Mouse (Mus musculus) midbrain, embryonic 15.5 days (tissue): ENCODE data around the gene Celf2. TPM values are rescaled to one million over a fixed set of nuclear protein-coding genes. Genes with fewer than 3 reads are reported as not detected.
"Not testable (repeated sequence)": the region's sequence is repeated elsewhere in the genome, so short reads cannot be mapped to it uniquely, and the experiment has no call there.

Experiments
- ATAC-seq: fragments of 200-750 bp; cut with Nextera tagmentation; replicated peaks from 2 replicates; pipeline ENCODE4 v1.8.0; 2017; ENCODE audit warnings: moderate TSS enrichment
- H3K27ac ChIP-seq: fragments of 300-500 bp; sonication (generic); 2 replicates; pipeline ENCODE4 v1.5.1; 2015; ENCODE audit warnings: mild to moderate bottlenecking, inconsistent platforms
- H3K27me3 ChIP-seq: fragments of 300-500 bp; sonication (generic); replicated peaks from 2 replicates; pipeline ENCODE4 v1.6.1; 2015; ENCODE audit warnings: inconsistent platforms
- H3K36me3 ChIP-seq: fragments of 300-500 bp; sonication (generic); replicated peaks from 2 replicates; pipeline ENCODE4 v1.6.1; 2015; ENCODE audit warnings: inconsistent platforms
- H3K4me1 ChIP-seq: fragments of 300-500 bp; sonication (generic); 2 replicates; pipeline ENCODE4 v1.6.1; 2015; ENCODE audit warnings: inconsistent platforms
- H3K4me2 ChIP-seq: fragments of 300-500 bp; sonication (generic); 2 replicates; pipeline ENCODE4 v1.6.1; 2015; ENCODE audit warnings: inconsistent platforms, mild to moderate bottlenecking, moderate library complexity
- H3K4me3 ChIP-seq: fragments of 300-500 bp; sonication (generic); 2 replicates; pipeline ENCODE4 v1.5.1; 2015; ENCODE audit warnings: mild to moderate bottlenecking, inconsistent platforms
- H3K9ac ChIP-seq: fragments of 300-500 bp; sonication (generic); 2 replicates; pipeline ENCODE4 v1.6.1; 2015; ENCODE audit warnings: mild to moderate bottlenecking, inconsistent platforms
- H3K9me3 ChIP-seq: fragments of 300-500 bp; sonication (generic); 2 replicates; pipeline ENCODE4 v1.6.1; 2016; ENCODE audit warnings: inconsistent platforms
- WGBS: fragments of 180-500 bp; shearing (Covaris S2); methylation state at CpG from one replicate; pipeline ENCODE4 v1.1.7; 2015; ENCODE audit warnings: mixed read lengths; 5-methylcytosine and 5-hydroxymethylcytosine counted together
- polyA plus RNA-seq: library from polyadenylated mRNA; unstranded; fragments of >200 nt; fragmentation: Nextera tagmentation; extraction: Ambion mirVana; gene quantifications from 2 replicates; pipeline ENCODE4 v1.2.1, GENCODE M21; 2015

The Celf2 gene
- polyA plus RNA-seq, 1 experiment from 2014 or later, result 190 TPM

DNA sequence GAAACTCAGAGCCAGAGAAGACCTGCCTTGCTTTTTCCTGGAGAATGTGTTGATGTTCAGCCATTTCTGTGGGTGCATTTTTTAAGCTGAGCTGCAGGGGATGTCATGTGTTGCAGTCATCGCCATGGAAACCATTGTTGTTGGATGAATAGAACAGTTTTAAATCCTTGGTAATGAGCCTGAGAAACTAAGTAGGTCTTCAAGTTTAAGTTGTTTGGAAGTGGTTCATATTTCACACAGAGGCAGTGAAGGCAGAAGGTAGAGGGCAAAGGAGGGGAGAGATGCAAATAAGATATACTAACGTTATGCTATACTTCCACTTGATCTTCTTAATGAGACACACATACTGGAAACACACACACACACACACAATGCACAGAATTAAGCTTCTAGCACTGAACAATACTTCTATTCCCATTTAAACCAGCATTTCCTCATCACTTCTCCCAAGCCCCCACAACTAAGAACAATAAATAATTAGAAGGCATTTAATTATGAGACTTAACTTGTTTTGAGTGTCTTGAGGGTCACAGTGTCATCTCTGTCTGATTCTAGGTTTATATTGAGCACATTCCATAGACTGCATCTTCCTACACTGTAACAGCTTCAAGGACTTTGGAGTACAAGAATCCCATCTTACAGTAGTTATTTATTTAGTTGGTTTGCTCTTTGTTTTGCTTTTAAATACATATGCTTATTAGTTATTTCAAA, 199.1 kb downstream of the Celf2 start:
- H3K9ac ChIP-seq, result no peak overlapping the region
- H3K9me3 ChIP-seq, result no peaks in the 10 kb centered on the region
- peaks cover 27% of the 10 kb centered on the region for H3K4me1 ChIP-seq
- H3K4me2 ChIP-seq, result peak overlapping the region; percentile 7; the same call in 1 of the 2 replicates
- H3K36me3 ChIP-seq, result no peaks in the 10 kb centered on the region
- H3K4me3 ChIP-seq, result no peak overlapping the region
- peak overlapping the region; percentile 57 for H3K27ac ChIP-seq
- WGBS, result 5% methylated on average over 2 of the region's 2 CpGs
- H3K27me3 ChIP-seq, result no peaks in the 10 kb centered on the region
- peak; percentile 87 for ATAC-seq

DNA sequence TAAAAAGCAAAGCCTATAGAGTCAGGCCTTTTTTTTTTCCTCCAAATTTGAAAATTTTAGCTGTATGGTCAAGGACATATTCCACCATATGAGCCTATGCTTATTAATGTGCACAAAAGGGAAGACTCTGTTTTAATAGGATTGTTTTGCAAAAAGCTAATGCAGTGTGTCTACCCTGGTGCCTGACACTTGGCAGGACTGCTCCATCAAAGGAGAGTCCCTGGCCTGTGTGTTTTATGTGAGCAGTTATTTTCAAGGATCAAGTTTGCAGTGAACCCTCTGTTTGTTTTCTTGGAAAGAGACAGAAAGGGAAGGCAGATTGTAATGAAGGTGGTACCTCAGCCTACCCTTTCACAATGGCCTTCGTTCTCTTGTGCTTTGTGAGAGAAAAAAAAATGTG, 200.0 kb downstream of the Celf2 start:
- WGBS, result 24% methylated on average over 1 of the region's 1 CpGs
- Histone ChIP-seq H3K9me3 (no peaks in the 10 kb centered on the region), H3K4me2 (no peak overlapping the region), H3K27ac (peak overlapping the region; percentile 62), H3K4me1 (peaks cover 27% of the 10 kb centered on the region), H3K27me3 (no peaks in the 10 kb centered on the region), H3K4me3 (no peak overlapping the region), H3K36me3 (no peaks in the 10 kb centered on the region), H3K9ac (no peak overlapping the region)
- ATAC-seq, result no peak; the same call in 1 of the 2 replicates

DNA sequence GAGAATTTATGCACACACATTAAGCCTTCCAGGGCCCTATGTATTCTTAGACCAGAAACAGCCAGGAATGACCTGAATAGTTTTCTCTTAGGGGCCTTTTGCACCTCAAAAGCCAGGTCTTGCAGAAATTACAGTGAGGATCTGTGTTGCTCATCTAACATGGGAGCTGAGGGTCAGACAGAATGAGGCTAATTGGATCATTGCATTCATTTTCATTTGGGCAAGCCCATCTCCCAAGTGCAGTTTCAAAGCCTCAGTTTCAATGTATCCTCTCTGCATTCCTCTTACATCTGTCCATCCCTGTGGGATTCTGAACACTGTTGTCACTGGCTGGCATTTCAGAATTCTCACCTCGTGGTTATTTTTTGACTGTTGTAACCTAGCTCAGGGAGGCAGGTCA, 200.6 kb downstream of the Celf2 start:
- H3K27me3 ChIP-seq, result no peaks in the 10 kb centered on the region
- H3K27ac ChIP-seq, result peak overlapping the region; percentile 62
- no peaks in the 10 kb centered on the region for H3K36me3 ChIP-seq
- no peak overlapping the region for H3K4me3 ChIP-seq
- WGBS, result 13% methylated on average over 1 of the region's 1 CpGs
- no peak overlapping the region for H3K4me2 ChIP-seq
- no peaks in the 10 kb centered on the region for H3K9me3 ChIP-seq
- no peak; the same call in 1 of the 2 replicates for ATAC-seq
- no peak overlapping the region for H3K9ac ChIP-seq
- H3K4me1 ChIP-seq, result peaks cover 27% of the 10 kb centered on the region

DNA sequence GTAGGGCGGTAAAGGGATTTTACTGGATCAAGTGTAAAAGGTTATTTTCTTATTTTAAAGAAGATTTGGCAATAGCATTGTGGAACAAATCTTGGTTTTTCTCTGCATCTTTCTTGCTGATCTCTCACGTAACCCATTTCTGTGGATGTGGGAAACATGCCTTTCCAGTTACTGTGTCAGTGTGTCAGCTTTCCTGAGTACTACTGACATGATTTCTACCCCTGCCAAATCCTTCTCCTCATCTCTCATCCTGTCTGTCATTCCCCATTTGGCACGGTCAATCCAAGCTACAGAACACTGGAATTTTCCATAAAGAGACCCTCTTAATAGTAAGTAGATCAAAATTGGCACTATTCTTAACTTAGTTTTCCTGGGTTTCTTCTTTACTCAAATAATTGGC, 221.9 kb downstream of the Celf2 start:
- no peak overlapping the region for H3K27ac ChIP-seq

DNA sequence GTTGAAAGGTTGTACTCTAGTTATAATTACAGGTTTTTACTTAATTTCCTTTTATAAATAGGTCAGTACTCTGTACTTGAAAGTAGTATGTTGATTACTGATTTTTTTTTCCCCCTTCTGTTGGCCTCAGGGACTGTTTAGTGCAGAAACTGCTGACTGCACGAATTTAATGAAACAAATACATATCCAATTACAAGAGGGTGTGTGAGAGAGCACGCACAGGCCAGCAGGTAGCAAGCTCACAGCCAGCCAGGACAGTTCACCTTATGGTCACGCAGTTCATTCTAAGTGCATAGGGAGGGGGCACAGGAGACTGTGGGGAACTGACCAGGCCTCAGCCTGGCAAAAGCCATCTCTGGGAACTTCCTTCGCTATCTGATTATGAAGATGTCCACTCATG, 236.1 kb downstream of the Celf2 start:
- Histone ChIP-seq H3K9me3 (no peaks in the 10 kb centered on the region), H3K9ac (no peak overlapping the region), H3K4me1 (no peaks in the 10 kb centered on the region), H3K4me2 (no peak overlapping the region), H3K36me3 (no peaks in the 10 kb centered on the region), H3K27me3 (no peaks in the 10 kb centered on the region), H3K27ac (no peak overlapping the region), H3K4me3 (no peak overlapping the region)
- 61% methylated on average over 4 of the region's 4 CpGs for WGBS
- no peak for ATAC-seq

More for the DNA sequence above, 221.9 kb downstream of the Celf2 start:
- H3K4me3 ChIP-seq, result no peak overlapping the region
- no peaks in the 10 kb centered on the region for H3K27me3 ChIP-seq
- H3K9me3 ChIP-seq, result no peaks in the 10 kb centered on the region
- no peak overlapping the region for H3K9ac ChIP-seq
- H3K4me1 ChIP-seq, result no peaks in the 10 kb centered on the region
- no peak overlapping the region for H3K4me2 ChIP-seq
- 68% methylated on average over 3 of the region's 3 CpGs for WGBS
- no peaks in the 10 kb centered on the region for H3K36me3 ChIP-seq
- no peak for ATAC-seq

DNA sequence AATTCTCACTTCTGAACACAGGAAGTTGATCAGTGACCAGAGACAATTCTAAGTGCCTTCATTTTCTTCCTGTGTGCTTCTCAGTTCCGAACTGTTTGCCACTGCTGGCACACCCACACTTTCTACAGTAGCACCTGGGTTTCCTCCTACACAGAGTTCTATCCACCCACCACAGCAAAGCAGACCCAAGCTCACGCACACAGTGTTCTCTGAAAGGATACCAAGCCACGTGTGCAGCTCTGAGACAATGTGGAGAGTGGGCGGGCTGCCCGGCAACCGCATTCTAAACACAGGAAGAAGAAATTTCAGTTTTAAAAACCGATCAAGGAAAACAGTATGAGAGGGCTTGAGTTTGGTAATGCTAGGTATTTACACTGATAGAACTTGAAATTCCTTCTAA, 239.3 kb downstream of the Celf2 start:
- WGBS, result 79% methylated on average over 7 of the region's 7 CpGs
- no peak overlapping the region for H3K27ac ChIP-seq
- no peaks in the 10 kb centered on the region for H3K27me3 ChIP-seq
- H3K9ac ChIP-seq, result no peak overlapping the region
- H3K4me2 ChIP-seq, result no peak overlapping the region
- H3K9me3 ChIP-seq, result no peaks in the 10 kb centered on the region
- ATAC-seq, result no peak
- no peaks in the 10 kb centered on the region for H3K4me1 ChIP-seq
- no peak overlapping the region for H3K4me3 ChIP-seq
- H3K36me3 ChIP-seq, result no peaks in the 10 kb centered on the region

DNA sequence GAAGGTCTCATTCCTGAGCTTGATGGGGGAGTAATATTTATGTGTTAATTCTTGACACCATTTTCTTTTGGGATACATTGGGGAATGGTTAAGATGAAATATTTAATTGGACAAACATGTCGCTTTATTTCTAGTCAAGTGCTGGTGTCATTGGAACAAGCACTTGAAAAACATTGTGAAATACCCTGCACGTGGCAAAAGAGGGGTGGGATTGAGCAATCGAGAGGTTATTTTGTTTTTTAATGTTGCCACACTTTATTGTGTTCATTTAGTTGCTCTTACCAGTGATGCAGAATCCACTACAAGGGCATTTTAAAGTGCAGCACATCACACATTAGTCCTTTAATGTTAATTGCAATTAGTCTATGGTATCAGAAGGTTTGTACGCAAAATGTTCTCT, 242.2 kb downstream of the Celf2 start:
- Histone ChIP-seq H3K4me2 (no peak overlapping the region), H3K4me3 (no peak overlapping the region), H3K4me1 (no peaks in the 10 kb centered on the region), H3K27ac (no peak overlapping the region), H3K27me3 (no peaks in the 10 kb centered on the region), H3K36me3 (no peaks in the 10 kb centered on the region), H3K9me3 (no peaks in the 10 kb centered on the region), H3K9ac (no peak overlapping the region)
- 93% methylated on average over 4 of the region's 4 CpGs for WGBS
- no peak for ATAC-seq

DNA sequence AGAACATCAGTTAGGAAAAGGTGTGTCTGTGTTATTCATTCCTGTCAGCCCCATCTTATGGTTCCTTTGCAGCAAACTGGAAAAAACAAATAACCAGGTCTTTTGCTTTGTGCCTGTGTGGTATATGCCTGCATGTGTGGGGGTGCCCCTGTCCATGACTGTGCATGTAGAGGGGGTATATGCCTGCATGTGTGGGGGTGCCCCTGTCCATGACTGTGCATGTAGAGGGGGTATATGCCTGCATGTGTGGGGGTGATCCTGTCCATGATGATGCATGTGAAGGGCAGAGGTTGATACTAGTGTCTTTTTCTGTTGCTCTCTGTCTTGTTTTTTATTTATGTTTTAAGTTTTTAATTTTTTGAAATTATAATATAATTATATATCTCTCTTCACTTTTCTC, 246.7 kb downstream of the Celf2 start:
- not testable (repeated sequence) for H3K4me1 ChIP-seq, H3K27ac ChIP-seq, H3K36me3 ChIP-seq, H3K4me3 ChIP-seq, H3K9ac ChIP-seq, H3K4me2 ChIP-seq, ATAC-seq, H3K9me3 ChIP-seq, H3K27me3 ChIP-seq

DNA sequence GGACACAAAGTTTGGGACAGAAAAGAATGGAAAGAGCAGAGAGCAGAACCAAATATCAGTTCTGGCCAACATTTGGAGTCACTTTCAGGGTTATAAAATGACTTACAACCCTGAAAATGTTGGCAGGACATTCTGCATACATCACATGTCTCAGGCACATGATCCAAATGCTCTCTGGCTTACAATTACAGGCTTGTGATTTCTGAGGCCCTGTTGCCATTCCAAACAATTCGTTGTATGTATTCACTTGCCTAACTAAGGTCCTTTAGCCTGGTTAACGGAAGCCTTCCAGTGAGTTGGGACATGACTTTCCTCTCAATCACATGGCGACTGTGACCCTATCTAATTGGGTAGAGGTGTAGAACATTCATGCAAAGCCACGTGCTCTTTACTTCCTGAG, 249.2 kb downstream of the Celf2 start:
- no peak overlapping the region for H3K27ac ChIP-seq
- no peak for ATAC-seq

DNA sequence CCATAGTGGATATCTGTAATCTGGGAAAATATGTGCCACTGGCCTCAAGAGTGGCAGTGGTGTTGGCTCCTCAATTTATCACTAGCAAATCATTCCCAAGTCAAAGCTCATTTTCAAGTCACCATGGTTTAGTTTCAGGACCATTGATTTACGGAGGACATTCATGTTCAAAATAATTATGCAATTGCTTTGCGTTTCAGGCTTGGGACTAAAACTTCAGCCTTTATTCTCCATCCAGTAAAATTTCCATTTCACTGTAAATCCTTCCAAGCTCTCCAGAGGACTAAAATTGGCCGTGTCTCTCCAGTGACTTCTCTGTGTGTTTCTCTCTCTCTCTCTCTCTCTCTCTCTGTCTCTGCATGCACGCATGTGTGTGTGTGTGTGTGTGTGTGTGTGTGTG, 249.7 kb downstream of the Celf2 start:
- ATAC-seq, result no peak
- Histone ChIP-seq H3K4me3 (no peak overlapping the region), H3K9ac (no peak overlapping the region), H3K9me3 (no peaks in the 10 kb centered on the region), H3K27me3 (no peaks in the 10 kb centered on the region), H3K4me2 (no peak overlapping the region), H3K36me3 (no peaks in the 10 kb centered on the region), H3K27ac (no peak overlapping the region), H3K4me1 (no peaks in the 10 kb centered on the region)
- WGBS, result 85% methylated on average over 4 of the region's 4 CpGs

More for the DNA sequence above, 249.2 kb downstream of the Celf2 start:
- Histone ChIP-seq H3K4me3 (no peak overlapping the region), H3K9me3 (no peaks in the 10 kb centered on the region), H3K27me3 (no peaks in the 10 kb centered on the region), H3K4me2 (no peak overlapping the region), H3K4me1 (no peaks in the 10 kb centered on the region), H3K9ac (no peak overlapping the region), H3K36me3 (no peaks in the 10 kb centered on the region)
- 87% methylated on average over 4 of the region's 4 CpGs for WGBS

DNA sequence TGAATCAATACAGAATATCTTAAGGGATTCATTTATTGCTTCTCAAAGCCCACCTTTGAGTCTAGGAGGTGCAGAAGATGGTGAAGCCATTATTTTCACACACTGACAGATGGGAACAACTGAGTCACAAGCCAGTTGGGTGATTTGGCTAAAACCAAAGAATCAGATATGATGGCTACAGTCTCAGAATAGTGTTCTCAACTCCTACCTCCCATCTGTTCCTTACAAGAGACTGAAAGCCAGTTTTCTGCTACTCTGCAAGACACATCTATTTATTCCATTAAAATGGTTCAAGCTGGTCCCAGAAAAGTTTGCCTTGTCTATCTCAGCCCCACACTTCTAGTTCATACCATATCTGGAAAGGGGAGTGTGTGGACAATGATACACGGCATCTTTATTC, 253.3 kb downstream of the Celf2 start:
- Histone ChIP-seq H3K27ac (no peak overlapping the region), H3K4me1 (no peaks in the 10 kb centered on the region), H3K27me3 (no peaks in the 10 kb centered on the region), H3K9ac (no peak overlapping the region), H3K9me3 (no peaks in the 10 kb centered on the region), H3K4me2 (no peak overlapping the region), H3K4me3 (no peak overlapping the region), H3K36me3 (no peaks in the 10 kb centered on the region)
- ATAC-seq, result no peak
- WGBS, result 97% methylated on average over 1 of the region's 1 CpGs

DNA sequence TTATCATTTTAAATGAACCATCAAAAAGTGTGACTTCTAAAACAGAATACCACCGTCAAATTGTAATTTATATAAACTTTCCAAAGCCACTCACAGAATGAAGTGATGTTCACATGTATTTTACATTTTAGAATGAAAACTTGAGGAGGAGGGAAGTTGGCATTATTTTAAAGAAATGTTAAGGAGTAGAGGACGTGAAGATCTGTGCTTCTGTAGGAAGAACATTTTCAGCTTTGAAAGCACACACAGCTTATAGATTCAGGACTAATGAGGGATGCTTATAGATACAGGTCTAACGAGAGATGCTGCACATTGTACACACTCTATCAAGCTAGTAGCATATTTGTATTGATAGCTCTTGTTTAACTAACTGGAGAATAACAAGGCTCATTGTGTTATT, 254.0 kb downstream of the Celf2 start:
- Histone ChIP-seq H3K36me3 (no peaks in the 10 kb centered on the region), H3K27ac (no peak overlapping the region), H3K27me3 (no peaks in the 10 kb centered on the region), H3K4me2 (no peak overlapping the region), H3K9ac (no peak overlapping the region), H3K4me1 (no peaks in the 10 kb centered on the region), H3K4me3 (no peak overlapping the region), H3K9me3 (no peaks in the 10 kb centered on the region)
- 80% methylated on average over 3 of the region's 3 CpGs for WGBS
- no peak for ATAC-seq

DNA sequence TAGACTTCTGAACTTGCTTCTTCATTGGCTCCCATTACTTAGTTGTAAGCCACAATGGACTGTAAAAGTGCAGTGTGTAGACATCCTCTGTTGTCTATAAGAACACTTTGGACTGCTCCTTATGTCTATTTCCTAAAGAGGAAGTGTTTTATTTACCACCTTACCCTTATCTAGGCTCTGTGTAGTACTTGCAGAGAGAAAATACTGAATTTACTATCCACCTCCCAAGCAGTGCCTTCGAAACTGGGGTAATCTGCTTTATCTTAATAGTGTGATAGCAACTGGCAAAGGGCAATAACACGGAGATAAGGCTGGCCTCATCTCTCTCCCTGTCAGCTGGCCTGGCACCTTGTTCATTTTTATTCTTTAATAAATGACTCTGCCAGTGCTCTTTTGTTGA, 259.0 kb downstream of the Celf2 start:
- Histone ChIP-seq H3K9me3 (no peaks in the 10 kb centered on the region), H3K4me2 (no peak overlapping the region), H3K4me1 (no peaks in the 10 kb centered on the region), H3K4me3 (no peak overlapping the region), H3K9ac (no peak overlapping the region), H3K27ac (no peak overlapping the region), H3K36me3 (no peaks in the 10 kb centered on the region), H3K27me3 (no peaks in the 10 kb centered on the region)
- ATAC-seq, result no peak
- 85% methylated on average over 2 of the region's 2 CpGs for WGBS
